Mouse (Mus musculus) CH12.LX (cell line): ENCODE measurements around the gene G430095P16Rik.

Source experiments
- CTCF ChIP-seq, 2 experiments: IDR thresholded peaks in 1 of 2; conservative IDR thresholded peaks in 1 of 2; 2 replicates each; pipeline ENCODE4 v1.5.1; 2011 to 2012; ENCODE audit warnings: low read depth in 2 of 2, low read length in 2 of 2, improper control_type of control experiment in 1 of 2, inconsistent platforms in 1 of 2, mild to moderate bottlenecking in 1 of 2, moderate library complexity in 1 of 2
- MEF2A ChIP-seq: IDR thresholded peaks from 2 replicates; pipeline ENCODE4 v1.6.1; 2014; ENCODE audit warnings: low read depth, mild to moderate bottlenecking, inconsistent platforms, low read length, improper control_type of control experiment, borderline replicate concordance

GRCm38 (mm10) chr8:84712759-84713120 lies 10.1 kb upstream of the G430095P16Rik start:
- TF ChIP-seq CTCF (conservative IDR thresholded peaks at IDR 0.05 in 1 of 2, IDR thresholded peaks at IDR 0.05 in 1 of 2; ENCODE audit: low read depth in 2 of 2, low read length in 2 of 2), result no peak
- no peak for TF ChIP-seq MEF2A
